Mouse (Mus musculus) activated CD4-positive, CD25-positive, alpha-beta regulatory T cell, adult 9 weeks (primary cell): ENCODE results near the gene Trnau1ap. TPM values are rescaled to one million over a fixed set of nuclear protein-coding genes. Genes with fewer than 3 reads are reported as not detected.

ENCODE experiments used
- polyA plus RNA-seq: library from polyadenylated mRNA; unstranded; fragments of 100-300 nt; shearing (Covaris generic); gene quantifications from one replicate; pipeline ENCODE4 v1.2.1, GENCODE M21; 2017

Gene Trnau1ap
- polyA plus RNA-seq = 48.4 TPM

DNA sequence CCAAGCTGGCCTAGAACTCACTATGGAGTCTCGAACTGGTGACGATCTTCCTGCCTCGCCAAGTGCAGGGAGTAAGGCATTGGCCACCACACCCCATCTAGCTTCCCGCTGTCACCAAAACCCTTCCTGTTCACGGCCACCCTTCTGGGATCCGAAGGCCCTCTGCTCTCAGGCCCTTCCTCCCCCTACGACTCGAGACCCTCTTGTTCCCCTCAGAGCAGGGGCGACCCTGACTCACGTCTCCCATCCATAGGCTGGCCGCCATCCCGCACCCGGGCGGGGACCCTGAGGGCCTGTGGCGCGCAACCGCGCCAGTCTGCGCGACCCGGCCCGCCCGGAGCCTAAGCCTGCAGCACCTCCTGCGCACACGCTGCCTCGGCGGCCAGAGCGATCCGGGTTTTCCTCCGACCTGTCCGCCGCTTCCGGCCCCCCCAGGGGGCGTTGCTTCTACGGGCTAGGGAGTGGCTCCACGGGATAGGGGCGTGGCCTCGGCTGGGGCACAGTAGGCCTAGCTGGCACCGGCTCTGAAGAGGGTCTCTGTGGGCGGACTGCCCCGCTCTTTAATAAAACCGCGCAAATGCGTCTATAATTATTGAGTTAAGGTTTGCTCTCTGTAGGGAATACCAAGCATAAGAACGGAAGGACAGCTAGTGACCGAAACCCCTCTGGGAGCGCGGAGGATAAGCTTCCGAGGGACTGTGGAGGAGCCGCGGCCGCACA, at the start of gene Trnau1ap:
Gene Trnau1ap, minus strand, starts transcription at position 424 of the 720 bp plus-strand sequence.

DNA sequence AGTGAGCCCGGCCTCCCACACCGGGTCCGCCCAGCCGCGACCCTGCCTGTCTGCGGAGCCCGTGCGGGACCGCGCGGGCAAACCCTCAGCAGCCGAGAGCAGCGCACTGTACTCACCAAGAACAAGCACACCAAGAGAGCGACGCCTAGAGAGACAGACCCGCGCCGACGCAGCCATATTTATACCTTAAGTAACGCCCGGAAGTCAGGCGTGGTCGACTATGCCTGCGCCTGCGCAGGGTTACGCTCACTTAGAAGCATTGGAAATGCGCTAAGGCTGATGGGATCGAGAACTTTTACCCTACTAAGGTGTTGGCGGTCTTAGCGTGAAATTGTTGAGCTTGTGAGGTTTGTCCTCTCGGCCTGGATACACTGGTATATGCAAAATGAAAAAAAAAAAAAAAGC, 24.1 kb upstream of the Trnau1ap start, which contains the start of gene Rcc1:
Gene Rcc1, minus strand, starts transcription at position 125 of the 405 bp plus-strand sequence.

DNA sequence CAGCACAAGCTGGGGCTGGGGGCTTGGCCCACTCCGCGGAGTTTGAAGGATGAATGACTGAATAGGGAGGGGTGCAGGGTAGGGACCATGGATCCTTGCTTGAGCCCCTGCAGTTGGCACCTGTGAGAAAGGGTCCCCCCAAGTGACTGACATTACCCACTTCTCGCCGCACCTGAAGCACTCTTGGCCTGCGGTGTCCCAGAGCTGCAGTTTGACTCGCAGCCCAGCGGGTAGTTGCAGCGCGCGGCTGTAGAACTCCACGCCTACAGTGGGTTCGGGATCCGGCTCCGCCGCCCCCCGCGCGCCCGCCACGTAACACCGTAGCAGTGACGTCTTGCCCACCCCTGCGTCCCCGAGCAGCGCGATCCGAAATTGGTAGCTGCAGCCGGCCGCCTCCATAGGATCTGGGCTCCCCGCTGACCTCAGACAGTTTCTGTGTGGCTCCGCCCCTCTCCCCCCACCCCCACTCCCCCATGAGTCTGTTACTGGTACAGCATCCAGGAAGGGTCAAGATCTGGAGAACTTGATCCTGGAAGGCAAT, 26.3 kb downstream of the Trnau1ap start, which contains the start of gene Rab42:
Gene Rab42, minus strand, starts transcription at position 447 of the 541 bp plus-strand sequence.

DNA sequence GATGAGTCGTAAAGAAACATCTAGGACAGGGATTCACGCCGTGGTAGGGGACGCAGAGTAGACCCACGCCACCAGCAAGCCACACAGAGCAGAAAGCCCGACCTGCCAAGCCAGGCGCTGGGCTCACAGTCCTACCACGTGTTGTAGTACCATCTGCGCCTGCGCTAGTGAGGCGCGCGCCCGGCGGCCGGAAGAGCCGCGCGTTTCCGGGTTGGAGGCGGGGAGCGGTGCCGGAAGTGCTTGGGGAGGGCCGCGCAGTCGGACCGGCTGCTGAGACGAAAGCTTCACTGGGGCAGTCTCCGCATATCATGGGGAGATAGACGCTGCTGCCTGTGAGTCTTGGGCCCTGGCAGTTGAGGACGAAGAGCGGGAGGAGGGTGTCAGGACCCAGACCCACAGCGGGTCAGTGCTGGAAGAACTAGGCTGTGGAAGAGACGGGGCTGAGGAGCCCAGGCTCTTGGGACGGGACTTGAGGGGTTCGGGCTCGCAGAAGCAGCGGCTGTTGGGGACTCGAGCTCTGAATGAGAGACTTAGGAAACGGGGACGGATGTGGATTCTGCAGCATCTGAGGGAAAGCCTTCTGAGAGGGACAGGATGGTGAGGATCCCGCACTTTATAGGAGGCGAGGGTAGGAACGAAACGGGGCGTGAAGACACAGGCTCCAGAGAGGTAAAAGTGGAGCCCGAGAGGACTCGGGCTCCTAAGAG, 55.0 kb downstream of the Trnau1ap start, which contains the start of gene Taf12:
Gene Taf12, plus strand, starts transcription at position 220 of the 707 bp plus-strand sequence.

Other genes starting within 250 kb of the Trnau1ap start
- not detected for gene Oprd1, start 185.1 kb downstream of the Trnau1ap start, polyA plus RNA-seq
- 110 TPM for gene Ythdf2, start 117.2 kb downstream of the Trnau1ap start, polyA plus RNA-seq
- gene Gmeb1, start 67.9 kb downstream of the Trnau1ap start, polyA plus RNA-seq = 5.6 TPM
- gene Taf12, start 55.2 kb downstream of the Trnau1ap start, polyA plus RNA-seq = 95.9 TPM
- 0.62 TPM for gene Rab42, start 26.2 kb downstream of the Trnau1ap start, polyA plus RNA-seq
- 33.2 TPM for gene Rcc1, start 24.1 kb upstream of the Trnau1ap start, polyA plus RNA-seq
- 4.1 TPM for gene Phactr4, start 93.0 kb upstream of the Trnau1ap start, polyA plus RNA-seq
- gene Med18, start 134.4 kb upstream of the Trnau1ap start, polyA plus RNA-seq = 26.8 TPM
- 14.5 TPM for gene Sesn2, start 181.0 kb upstream of the Trnau1ap start, polyA plus RNA-seq
- 251 TPM for gene Atpif1, start 204.1 kb upstream of the Trnau1ap start, polyA plus RNA-seq
- gene Dnajc8, start 206.0 kb upstream of the Trnau1ap start, polyA plus RNA-seq = 241 TPM
- 0.57 TPM for gene Ptafr, start 234.5 kb upstream of the Trnau1ap start, polyA plus RNA-seq